Mouse (Mus musculus): ENCODE measurements around the gene AC161166.1. TPM values are rescaled to one million over a fixed set of nuclear protein-coding genes. Genes with fewer than 3 reads are reported as not detected.
"Not testable (repeated sequence)": the region's sequence is repeated elsewhere in the genome, so short reads cannot be mapped to it uniquely, and the experiment has no call there.

The AC161166.1 gene
- polyA plus RNA-seq, 1 experiment from 2014 or later, result 0.70 TPM

DNA sequence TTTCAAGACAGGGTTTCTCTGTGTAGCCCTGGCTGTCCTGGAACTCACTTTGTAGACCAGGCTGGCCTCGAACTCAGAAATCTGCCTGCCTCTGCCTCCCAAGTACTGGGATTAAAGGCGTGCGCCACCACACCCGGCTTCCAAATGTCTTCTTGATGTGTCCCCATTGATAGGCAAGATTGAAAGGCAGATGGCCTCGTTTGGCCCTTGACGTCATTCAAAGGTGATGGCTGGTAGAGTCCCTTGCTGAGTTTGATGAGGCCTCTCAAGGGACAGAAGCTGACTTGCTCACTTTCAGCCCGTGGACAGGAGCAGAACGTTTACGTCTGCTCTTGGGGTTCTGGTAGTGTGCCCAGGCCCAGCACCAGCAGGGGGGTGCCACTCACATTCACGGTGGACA is 7.8 kb upstream of the AC161166.1 start:
- not testable (repeated sequence) for H3K4me2 ChIP-seq (ENCODE audit: low read depth); H3K9ac ChIP-seq (ENCODE audit: low read length); H3K4me1 ChIP-seq (ENCODE audit: control insufficient read depth, insufficient read depth, low read length); H3K27ac ChIP-seq (ENCODE audit: low read depth, low read length); H3K4me3 ChIP-seq (ENCODE audit: low read depth, low read length); DNase-seq (ENCODE audit: low spot score); H3K36me3 ChIP-seq (ENCODE audit: control insufficient read depth, insufficient read depth, low read length); H3K9me3 ChIP-seq (ENCODE audit: control insufficient read depth, low read length); ATAC-seq (ENCODE audit: insufficient read depth, low FRiP score, low TSS enrichment); H3K27me3 ChIP-seq (ENCODE audit: control insufficient read depth, insufficient read depth, low read length)
- 89% methylated on average over 9 of the region's 10 CpGs for WGBS

- WGBS, result 53% methylated on average over 3 of the region's 3 CpGs
- no peak overlapping the region for H3K9ac ChIP-seq (ENCODE audit: low read length)
Observed at GRCm38 (mm10) chr7:24519130-24519529, 6.9 kb upstream of the AC161166.1 start.

GRCm38 (mm10) chr7:24517654-24518053 is 5.4 kb upstream of the AC161166.1 start:
- H3K9ac ChIP-seq (ENCODE audit: low read length), result no peak overlapping the region
- 0 out of 2 replicates have a peak, but pooled peaks cover 2% of the 10 kb centered on the region for H3K36me3 ChIP-seq (ENCODE audit: control insufficient read depth, insufficient read depth, low read length)
- 60% methylated on average over 6 of the region's 6 CpGs for WGBS
- no peaks in the 10 kb centered on the region for H3K4me1 ChIP-seq (ENCODE audit: control insufficient read depth, insufficient read depth, low read length)
- H3K27me3 ChIP-seq (ENCODE audit: control insufficient read depth, insufficient read depth, low read length), result no peaks in the 10 kb centered on the region
- ATAC-seq (ENCODE audit: insufficient read depth, low FRiP score, low TSS enrichment) (no peak), DNase-seq (ENCODE audit: low spot score) (no peak)
- no peak overlapping the region for H3K27ac ChIP-seq (ENCODE audit: low read depth, low read length)
- H3K4me2 ChIP-seq (ENCODE audit: low read depth), result no peak overlapping the region
- H3K4me3 ChIP-seq (ENCODE audit: low read depth, low read length), result no peak overlapping the region
- H3K9me3 ChIP-seq (ENCODE audit: control insufficient read depth, low read length), result no peaks in the 10 kb centered on the region

More at GRCm38 (mm10) chr7:24519130-24519529, 6.9 kb upstream of the AC161166.1 start:
- no peak overlapping the region for H3K4me3 ChIP-seq (ENCODE audit: low read depth, low read length)
- no peak overlapping the region for H3K4me2 ChIP-seq (ENCODE audit: low read depth)
- no peaks in the 10 kb centered on the region for H3K9me3 ChIP-seq (ENCODE audit: control insufficient read depth, low read length)
- no peak for DNase-seq (ENCODE audit: low spot score)
- no peak for ATAC-seq (ENCODE audit: insufficient read depth, low FRiP score, low TSS enrichment)
- H3K36me3 ChIP-seq (ENCODE audit: control insufficient read depth, insufficient read depth, low read length), result 0 out of 2 replicates have a peak, but pooled peaks cover 2% of the 10 kb centered on the region
- no peak overlapping the region for H3K27ac ChIP-seq (ENCODE audit: low read depth, low read length)
- H3K27me3 ChIP-seq (ENCODE audit: control insufficient read depth, insufficient read depth, low read length), result no peaks in the 10 kb centered on the region
- H3K4me1 ChIP-seq (ENCODE audit: control insufficient read depth, insufficient read depth, low read length), result no peaks in the 10 kb centered on the region

DNA sequence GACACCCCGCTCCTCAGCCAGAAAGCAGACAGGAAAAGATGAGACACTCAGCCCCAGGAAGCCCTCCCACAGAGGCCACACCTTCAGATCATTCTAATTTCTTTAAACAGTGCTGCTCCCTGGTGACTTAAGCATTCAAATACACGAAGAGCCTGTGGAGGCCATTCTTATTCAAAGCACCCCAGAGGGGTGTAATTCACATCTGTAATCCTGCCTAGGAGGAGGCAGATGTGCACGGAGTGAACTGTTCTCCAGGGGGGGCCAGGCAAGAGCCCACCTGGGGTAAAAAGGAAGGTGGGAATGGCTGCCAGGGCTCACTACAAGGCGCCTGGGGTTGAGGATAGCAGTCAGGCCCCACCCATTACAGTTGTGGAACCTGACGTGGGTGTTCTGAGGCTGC is 4.8 kb upstream of the AC161166.1 start:
- 0 out of 2 replicates have a peak, but pooled peaks cover 4% of the 10 kb centered on the region for H3K36me3 ChIP-seq (ENCODE audit: control insufficient read depth, insufficient read depth, low read length)
- H3K9me3 ChIP-seq (ENCODE audit: control insufficient read depth, low read length), result no peaks in the 10 kb centered on the region
- no peaks in the 10 kb centered on the region for H3K4me1 ChIP-seq (ENCODE audit: control insufficient read depth, insufficient read depth, low read length)
- H3K4me2 ChIP-seq (ENCODE audit: low read depth), result no peak overlapping the region
- no peaks in the 10 kb centered on the region for H3K27me3 ChIP-seq (ENCODE audit: control insufficient read depth, insufficient read depth, low read length)
- 34% methylated on average over 5 of the region's 5 CpGs for WGBS
- H3K9ac ChIP-seq (ENCODE audit: low read length), result no peak overlapping the region
- H3K27ac ChIP-seq (ENCODE audit: low read depth, low read length), result no peak overlapping the region
- ATAC-seq (ENCODE audit: insufficient read depth, low FRiP score, low TSS enrichment) (no peak), DNase-seq (ENCODE audit: low spot score) (no peak)
- H3K4me3 ChIP-seq (ENCODE audit: low read depth, low read length), result no peak overlapping the region

GRCm38 (mm10) chr7:24516319-24516718 is 4.1 kb upstream of the AC161166.1 start:
- H3K9ac ChIP-seq (ENCODE audit: low read length); H3K4me1 ChIP-seq (ENCODE audit: control insufficient read depth, insufficient read depth, low read length); DNase-seq (ENCODE audit: low spot score); H3K9me3 ChIP-seq (ENCODE audit: control insufficient read depth, low read length); H3K4me2 ChIP-seq (ENCODE audit: low read depth); H3K27ac ChIP-seq (ENCODE audit: low read depth, low read length); H3K27me3 ChIP-seq (ENCODE audit: control insufficient read depth, insufficient read depth, low read length); H3K36me3 ChIP-seq (ENCODE audit: control insufficient read depth, insufficient read depth, low read length); ATAC-seq (ENCODE audit: insufficient read depth, low FRiP score, low TSS enrichment); H3K4me3 ChIP-seq (ENCODE audit: low read depth, low read length): not testable (repeated sequence)
- 66% methylated on average over 8 of the region's 8 CpGs for WGBS

GRCm38 (mm10) chr7:24507726-24508114 is 4.5 kb downstream of the AC161166.1 start:
- peaks cover 4% of the 10 kb centered on the region for H3K36me3 ChIP-seq (ENCODE audit: control insufficient read depth, insufficient read depth, low read length)
- H3K9ac ChIP-seq (ENCODE audit: low read length), result peak overlapping the region; percentile 99
- 2% methylated on average over 20 of the region's 20 CpGs for WGBS
- H3K9me3 ChIP-seq (ENCODE audit: control insufficient read depth, low read length), result no peaks in the 10 kb centered on the region
- DNase-seq (ENCODE audit: low spot score) (no peak), ATAC-seq (ENCODE audit: insufficient read depth, low FRiP score, low TSS enrichment) (peak; percentile 35)
- H3K4me2 ChIP-seq (ENCODE audit: low read depth), result peak overlapping the region; percentile 79
- H3K4me1 ChIP-seq (ENCODE audit: control insufficient read depth, insufficient read depth, low read length), result peaks cover 19% of the 10 kb centered on the region
- peak overlapping the region; percentile 99 for H3K27ac ChIP-seq (ENCODE audit: low read depth, low read length)
- peak overlapping the region; percentile 60 for H3K4me3 ChIP-seq (ENCODE audit: low read depth, low read length)
- H3K27me3 ChIP-seq (ENCODE audit: control insufficient read depth, insufficient read depth, low read length), result no peaks in the 10 kb centered on the region

DNA sequence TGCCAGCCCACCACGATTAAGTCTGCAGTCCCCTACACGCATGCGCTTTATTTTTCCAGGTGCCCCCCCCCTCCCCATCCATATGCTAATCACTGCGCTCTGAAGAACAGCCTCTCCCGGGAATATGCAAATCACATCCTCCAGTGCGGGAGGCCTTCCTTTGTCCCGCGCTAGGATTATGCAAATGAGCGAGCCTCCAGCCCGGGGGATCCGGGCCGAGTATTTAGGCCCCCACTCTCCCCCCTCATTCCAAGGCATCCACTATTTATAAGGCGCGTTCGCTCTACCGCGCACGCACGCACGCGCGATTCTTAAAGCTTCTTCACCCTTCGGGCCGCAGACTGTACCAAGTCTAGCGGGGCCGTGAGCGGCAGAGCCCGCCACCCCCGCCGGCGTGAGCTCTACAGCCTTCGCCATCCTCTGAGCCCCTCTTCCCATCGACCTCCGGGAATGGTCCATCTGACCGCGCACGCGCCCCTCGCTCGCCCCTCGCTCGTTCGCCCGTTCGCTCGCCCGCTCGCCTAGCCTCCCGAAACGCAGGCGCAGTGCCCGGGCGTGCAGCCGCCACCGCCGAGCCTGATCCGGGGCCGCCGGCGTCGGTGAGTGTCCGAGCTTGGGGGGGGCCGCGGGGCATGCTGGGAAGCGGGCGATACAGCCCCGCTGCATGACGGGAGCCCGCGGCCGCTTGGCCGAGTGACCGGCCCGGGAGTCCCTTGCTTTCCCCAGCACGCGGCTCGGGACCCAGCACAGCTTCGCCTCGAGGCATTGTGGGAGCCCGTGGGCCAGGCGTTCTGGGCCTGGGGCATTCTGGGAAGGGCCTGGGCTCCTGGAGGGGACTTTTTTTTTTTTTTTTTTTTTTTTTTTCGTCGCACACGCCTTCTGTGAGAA is 5.2 kb downstream of the AC161166.1 start, which contains the start of gene Zfp428:
Zfp428 (plus strand) TSS at position 169 of the 888 bp plus-strand sequence.
- peaks cover 2% of the 10 kb centered on the region for H3K36me3 ChIP-seq (ENCODE audit: control insufficient read depth, insufficient read depth, low read length)
- WGBS, result under 1% methylated on average over 80 of the region's 84 CpGs
- peak within 1 kb of the TSS; percentile 60 for H3K4me3 ChIP-seq (ENCODE audit: low read depth, low read length)
- H3K4me1 ChIP-seq (ENCODE audit: control insufficient read depth, insufficient read depth, low read length), result peaks cover 19% of the 10 kb centered on the region
- peak within 1 kb of the TSS; percentile 79 for H3K4me2 ChIP-seq (ENCODE audit: low read depth)
- no peaks in the 10 kb centered on the region for H3K9me3 ChIP-seq (ENCODE audit: control insufficient read depth, low read length)
- peak within 1 kb of the TSS; percentile 99 for H3K9ac ChIP-seq (ENCODE audit: low read length)
- peak; percentile 89 for ATAC-seq (ENCODE audit: insufficient read depth, low FRiP score, low TSS enrichment)
- H3K27me3 ChIP-seq (ENCODE audit: control insufficient read depth, insufficient read depth, low read length), result no peaks in the 10 kb centered on the region
- peak; percentile 92 for DNase-seq (ENCODE audit: low spot score)
- peak within 1 kb of the TSS; percentile 99 for H3K27ac ChIP-seq (ENCODE audit: low read depth, low read length)

DNA sequence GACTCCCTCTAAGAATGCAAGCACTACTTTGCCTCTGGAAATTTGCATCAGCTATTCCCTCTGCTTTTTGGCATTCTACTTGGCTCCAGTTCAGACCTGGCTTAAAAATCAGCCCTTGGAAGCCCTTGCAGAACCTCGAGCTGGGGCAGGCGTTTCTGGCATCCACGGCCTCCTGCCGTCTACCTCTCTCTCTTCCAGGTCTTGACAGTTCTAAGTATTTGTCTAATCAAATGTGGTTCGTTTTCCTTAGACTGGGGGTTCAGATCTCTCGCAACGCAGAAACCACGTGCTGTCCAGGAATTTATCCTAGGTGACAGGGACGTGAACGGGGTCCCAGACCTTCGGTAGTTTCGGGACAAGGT is 5.8 kb downstream of the AC161166.1 start:
- Histone ChIP-seq H3K9ac (ENCODE audit: low read length) (peak overlapping the region; percentile 99), H3K4me2 (ENCODE audit: low read depth) (peak overlapping the region; percentile 79)
- WGBS, result under 1% methylated on average over 12 of the region's 12 CpGs

More for the DNA sequence above, 5.8 kb downstream of the AC161166.1 start:
- DNase-seq (ENCODE audit: low spot score) (no peak), ATAC-seq (ENCODE audit: insufficient read depth, low FRiP score, low TSS enrichment) (0 out of 2 replicates have a peak, but pooled peaks have one; percentile 0)
- Histone ChIP-seq H3K36me3 (ENCODE audit: control insufficient read depth, insufficient read depth, low read length) (peaks cover under 1% of the 10 kb centered on the region), H3K4me3 (ENCODE audit: low read depth, low read length) (peak overlapping the region; percentile 60), H3K9me3 (ENCODE audit: control insufficient read depth, low read length) (no peaks in the 10 kb centered on the region), H3K27ac (ENCODE audit: low read depth, low read length) (peak overlapping the region; percentile 99), H3K27me3 (ENCODE audit: control insufficient read depth, insufficient read depth, low read length) (no peaks in the 10 kb centered on the region), H3K4me1 (ENCODE audit: control insufficient read depth, insufficient read depth, low read length) (peaks cover 19% of the 10 kb centered on the region)
